Mouse (Mus musculus): Measurements from ENCODE around the gene Adcy7. TPM values are rescaled to one million over a fixed set of nuclear protein-coding genes. Genes with fewer than 3 reads are reported as not detected.
A peak's percentile ranks its signal among the peaks of the same experiment; 100 is the strongest.

Adcy7 gene
- polyA plus RNA-seq, 1 experiment = 2.1 TPM

DNA sequence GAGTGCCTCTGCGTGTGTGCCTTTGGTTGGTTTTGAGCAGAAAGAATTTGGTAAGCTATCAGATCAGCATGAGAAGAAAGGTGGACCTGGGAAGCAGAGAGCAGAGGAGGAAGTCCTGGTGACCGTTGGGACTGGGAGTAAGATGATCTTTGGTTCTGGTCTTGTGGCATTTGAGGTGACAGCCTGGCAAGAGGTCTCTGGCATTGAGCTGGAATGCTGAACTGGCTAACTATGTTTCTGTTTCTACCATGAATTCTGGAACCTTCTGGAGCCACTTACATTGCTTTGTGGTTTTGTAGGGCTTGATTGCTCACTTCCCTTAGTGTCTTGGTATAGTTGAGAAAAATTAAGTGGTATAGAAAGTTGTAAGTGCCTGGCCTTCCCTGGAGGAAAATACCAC lies 34.6 kb upstream of the Adcy7 start:
- Histone ChIP-seq H3K9me3 (replicated peaks; ENCODE audit: control insufficient read depth, insufficient read depth, low read length, poor library complexity, severe bottlenecking) (no peaks in the 10 kb centered on the region), H3K27ac (ENCODE audit: insufficient read depth, low read length) (no peak overlapping the region; the same call in 1 of the 2 replicates), H3K9ac (ENCODE audit: low read depth, poor library complexity, severe bottlenecking) (no peak overlapping the region), H3K27me3 (ENCODE audit: control insufficient read depth, insufficient read depth, low read length, poor library complexity, severe bottlenecking) (no peaks in the 10 kb centered on the region; the same call in 1 of the 2 replicates), H3K36me3 (ENCODE audit: control insufficient read depth, insufficient read depth, low read length, poor library complexity, severe bottlenecking) (no peaks in the 10 kb centered on the region), H3K4me3 (ENCODE audit: low read depth, low read length) (no peak overlapping the region), H3K4me1 (ENCODE audit: control insufficient read depth, insufficient read depth, low read length) (no peaks in the 10 kb centered on the region)
- TF ChIP-seq CTCF (IDR thresholded peaks at IDR 0.05; ENCODE audit: low read depth, low read length) (no peak), POLR2A (IDR thresholded peaks at IDR 0.05; ENCODE audit: insufficient read depth, low read length) (no peak), EP300 (IDR thresholded peaks at IDR 0.05; ENCODE audit: insufficient read depth, low read depth, low read length) (no peak)

DNA sequence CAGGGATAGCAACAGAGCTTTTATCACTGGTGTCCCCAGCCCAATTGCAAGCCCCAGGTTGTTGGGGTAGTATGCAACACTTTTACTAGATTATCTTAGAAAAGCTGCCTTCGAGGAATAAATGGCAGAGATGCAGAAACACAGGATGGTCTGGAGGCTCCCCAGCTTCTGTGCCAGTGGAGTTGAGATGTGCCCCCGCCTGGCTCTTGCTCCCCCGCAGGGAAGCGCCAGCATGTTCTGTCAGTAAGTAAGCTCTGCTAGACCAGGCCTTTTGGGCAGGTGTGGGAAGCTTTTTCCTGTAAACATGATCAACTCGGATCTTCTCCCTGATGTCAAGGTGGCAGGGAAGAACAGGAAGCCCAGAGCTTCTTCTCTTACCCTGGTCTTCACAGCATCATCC lies 32.9 kb upstream of the Adcy7 start:
- no peak for TF ChIP-seq CTCF (IDR thresholded peaks at IDR 0.05; ENCODE audit: low read depth, low read length)
- TF ChIP-seq EP300 (IDR thresholded peaks at IDR 0.05; ENCODE audit: insufficient read depth, low read depth, low read length) = no peak
- no peak for TF ChIP-seq POLR2A (IDR thresholded peaks at IDR 0.05; ENCODE audit: insufficient read depth, low read length)
- Histone ChIP-seq H3K9ac (ENCODE audit: low read depth, poor library complexity, severe bottlenecking) (no peak overlapping the region), H3K27ac (ENCODE audit: insufficient read depth, low read length) (no peak overlapping the region), H3K36me3 (ENCODE audit: control insufficient read depth, insufficient read depth, low read length, poor library complexity, severe bottlenecking) (0 out of 2 replicates have a peak, but pooled peaks cover 6% of the 10 kb centered on the region), H3K27me3 (ENCODE audit: control insufficient read depth, insufficient read depth, low read length, poor library complexity, severe bottlenecking) (no peaks in the 10 kb centered on the region; the same call in 1 of the 2 replicates), H3K9me3 (replicated peaks; ENCODE audit: control insufficient read depth, insufficient read depth, low read length, poor library complexity, severe bottlenecking) (no peaks in the 10 kb centered on the region), H3K4me1 (ENCODE audit: control insufficient read depth, insufficient read depth, low read length) (no peaks in the 10 kb centered on the region), H3K4me3 (ENCODE audit: low read depth, low read length) (no peak overlapping the region)

DNA sequence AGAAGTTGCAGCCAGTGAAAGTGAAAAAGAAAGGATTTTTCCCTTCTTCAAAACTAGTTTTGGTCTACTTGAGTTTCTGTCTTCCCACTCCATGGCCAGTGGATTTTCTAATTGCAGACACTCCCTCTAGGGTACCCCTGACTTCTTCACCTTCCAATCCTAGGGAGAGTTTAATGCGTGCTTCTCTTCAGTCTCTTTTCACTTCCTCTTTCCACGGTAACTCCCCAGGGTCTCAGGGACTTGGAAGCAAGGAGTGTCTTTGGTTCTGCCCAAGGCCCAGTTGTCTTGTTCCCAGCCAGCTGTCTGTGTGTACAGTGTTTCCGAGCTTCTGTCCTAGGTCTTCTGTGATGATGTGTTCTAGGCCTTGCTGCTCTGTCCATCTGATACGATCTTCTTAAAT lies 30.3 kb upstream of the Adcy7 start:
- H3K27me3 ChIP-seq (ENCODE audit: control insufficient read depth, insufficient read depth, low read length, poor library complexity, severe bottlenecking) = no peaks in the 10 kb centered on the region; the same call in 1 of the 2 replicates
- no peaks in the 10 kb centered on the region for H3K4me1 ChIP-seq (ENCODE audit: control insufficient read depth, insufficient read depth, low read length)
- H3K36me3 ChIP-seq (ENCODE audit: control insufficient read depth, insufficient read depth, low read length, poor library complexity, severe bottlenecking) = peaks cover 20% of the 10 kb centered on the region; the same call in 1 of the 2 replicates
- no peak overlapping the region for H3K9ac ChIP-seq (ENCODE audit: low read depth, poor library complexity, severe bottlenecking)
- H3K4me3 ChIP-seq (ENCODE audit: low read depth, low read length) = no peak overlapping the region
- no peak overlapping the region for H3K27ac ChIP-seq (ENCODE audit: insufficient read depth, low read length)
- TF ChIP-seq EP300 (IDR thresholded peaks at IDR 0.05; ENCODE audit: insufficient read depth, low read depth, low read length) (no peak), POLR2A (IDR thresholded peaks at IDR 0.05; ENCODE audit: insufficient read depth, low read length) (no peak), CTCF (IDR thresholded peaks at IDR 0.05; ENCODE audit: low read depth, low read length) (no peak)
- H3K9me3 ChIP-seq (replicated peaks; ENCODE audit: control insufficient read depth, insufficient read depth, low read length, poor library complexity, severe bottlenecking) = no peaks in the 10 kb centered on the region

DNA sequence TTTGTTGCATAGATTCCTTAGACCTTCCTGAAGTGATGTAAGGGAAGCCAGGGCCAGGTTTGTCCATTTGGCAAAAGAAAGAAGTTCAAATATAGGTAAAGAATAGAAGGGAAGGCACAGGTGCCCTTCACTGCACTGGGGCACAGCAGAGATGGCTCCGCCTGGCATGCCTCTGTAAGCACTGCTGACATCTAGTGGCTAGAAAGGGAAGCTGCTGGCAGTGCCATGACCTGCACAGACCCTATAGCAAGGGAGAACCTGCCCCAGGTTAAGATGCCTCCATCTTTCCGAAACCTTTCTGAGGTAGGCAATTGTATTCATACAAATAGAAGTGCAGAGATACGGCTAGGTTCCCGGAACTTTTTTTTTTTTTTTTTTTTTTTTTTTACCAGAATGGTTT lies 27.9 kb upstream of the Adcy7 start:
- Histone ChIP-seq H3K27me3 (ENCODE audit: control insufficient read depth, insufficient read depth, low read length, poor library complexity, severe bottlenecking) (no peaks in the 10 kb centered on the region; the same call in 1 of the 2 replicates), H3K9me3 (replicated peaks; ENCODE audit: control insufficient read depth, insufficient read depth, low read length, poor library complexity, severe bottlenecking) (no peaks in the 10 kb centered on the region), H3K4me1 (ENCODE audit: control insufficient read depth, insufficient read depth, low read length) (no peaks in the 10 kb centered on the region), H3K9ac (ENCODE audit: low read depth, poor library complexity, severe bottlenecking) (no peak overlapping the region), H3K4me3 (ENCODE audit: low read depth, low read length) (no peak overlapping the region), H3K27ac (ENCODE audit: insufficient read depth, low read length) (no peak overlapping the region), H3K36me3 (ENCODE audit: control insufficient read depth, insufficient read depth, low read length, poor library complexity, severe bottlenecking) (peaks cover 27% of the 10 kb centered on the region)
- no peak for TF ChIP-seq POLR2A (IDR thresholded peaks at IDR 0.05; ENCODE audit: insufficient read depth, low read length)
- peak; percentile 93 for TF ChIP-seq CTCF (IDR thresholded peaks at IDR 0.05; ENCODE audit: low read depth, low read length)

DNA sequence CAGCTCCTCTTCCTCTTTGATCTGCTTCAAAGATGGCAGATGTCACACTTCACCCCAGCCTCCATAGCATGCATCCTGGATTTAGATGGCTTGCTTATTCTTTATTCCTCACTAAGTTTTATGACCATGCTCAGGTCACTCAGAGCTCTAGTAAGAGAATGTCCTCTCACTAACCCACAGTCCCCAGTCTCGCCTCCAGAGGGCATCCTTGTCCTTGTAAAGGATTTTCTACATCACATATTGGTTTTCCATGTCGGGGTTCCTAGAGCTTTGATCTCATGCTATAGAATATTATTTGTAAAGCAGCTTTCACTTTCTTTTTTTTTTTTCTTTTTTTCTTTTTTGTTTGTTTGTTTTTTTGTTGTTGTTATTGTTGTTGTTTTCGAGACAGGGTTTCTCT lies 19.4 kb upstream of the Adcy7 start:
- H3K4me3 ChIP-seq (ENCODE audit: low read depth, low read length) = no peak overlapping the region
- no peak overlapping the region for H3K27ac ChIP-seq (ENCODE audit: insufficient read depth, low read length)
- H3K36me3 ChIP-seq (ENCODE audit: control insufficient read depth, insufficient read depth, low read length, poor library complexity, severe bottlenecking) = peaks cover 31% of the 10 kb centered on the region
- H3K27me3 ChIP-seq (ENCODE audit: control insufficient read depth, insufficient read depth, low read length, poor library complexity, severe bottlenecking) = no peaks in the 10 kb centered on the region
- TF ChIP-seq EP300 (IDR thresholded peaks at IDR 0.05; ENCODE audit: insufficient read depth, low read depth, low read length) (no peak), CTCF (IDR thresholded peaks at IDR 0.05; ENCODE audit: low read depth, low read length) (no peak), POLR2A (IDR thresholded peaks at IDR 0.05; ENCODE audit: insufficient read depth, low read length) (no peak)
- no peak overlapping the region for H3K9ac ChIP-seq (ENCODE audit: low read depth, poor library complexity, severe bottlenecking)
- H3K4me1 ChIP-seq (ENCODE audit: control insufficient read depth, insufficient read depth, low read length) = no peaks in the 10 kb centered on the region
- no peaks in the 10 kb centered on the region for H3K9me3 ChIP-seq (replicated peaks; ENCODE audit: control insufficient read depth, insufficient read depth, low read length, poor library complexity, severe bottlenecking)

DNA sequence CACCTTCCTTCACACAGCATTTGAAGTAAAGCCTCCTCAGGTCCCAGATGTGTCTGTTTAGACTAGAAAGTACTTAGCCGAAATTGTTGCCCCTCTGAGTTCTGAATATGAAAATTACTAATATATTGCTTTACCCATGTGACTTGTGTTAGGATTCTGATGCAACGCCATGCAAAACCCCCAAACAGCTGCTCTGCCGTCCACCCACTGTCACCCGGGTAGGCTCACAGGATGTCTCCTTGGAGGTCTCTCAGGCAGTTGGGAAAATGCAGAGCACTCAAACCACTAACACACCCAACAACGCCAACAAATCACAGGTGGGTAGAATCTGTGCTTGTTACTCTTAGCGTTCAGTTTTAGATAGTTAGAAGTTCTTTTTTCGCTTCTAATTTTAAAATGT lies 17.2 kb upstream of the Adcy7 start:
- no peaks in the 10 kb centered on the region for H3K27me3 ChIP-seq (ENCODE audit: control insufficient read depth, insufficient read depth, low read length, poor library complexity, severe bottlenecking)
- no peak overlapping the region for H3K27ac ChIP-seq (ENCODE audit: insufficient read depth, low read length)
- H3K36me3 ChIP-seq (ENCODE audit: control insufficient read depth, insufficient read depth, low read length, poor library complexity, severe bottlenecking) = peaks cover 31% of the 10 kb centered on the region
- H3K4me1 ChIP-seq (ENCODE audit: control insufficient read depth, insufficient read depth, low read length) = no peaks in the 10 kb centered on the region
- no peak overlapping the region for H3K9ac ChIP-seq (ENCODE audit: low read depth, poor library complexity, severe bottlenecking)
- no peaks in the 10 kb centered on the region for H3K9me3 ChIP-seq (replicated peaks; ENCODE audit: control insufficient read depth, insufficient read depth, low read length, poor library complexity, severe bottlenecking)
- H3K4me3 ChIP-seq (ENCODE audit: low read depth, low read length) = no peak overlapping the region
- TF ChIP-seq EP300 (IDR thresholded peaks at IDR 0.05; ENCODE audit: insufficient read depth, low read depth, low read length) (no peak), CTCF (IDR thresholded peaks at IDR 0.05; ENCODE audit: low read depth, low read length) (no peak), POLR2A (IDR thresholded peaks at IDR 0.05; ENCODE audit: insufficient read depth, low read length) (no peak)
